Mouse (Mus musculus) limb, embryonic 13.5 days (tissue): ENCODE data around the gene Txnip. TPM values are rescaled to one million over a fixed set of nuclear protein-coding genes. Genes with fewer than 3 reads are reported as not detected.

Experiments used
- ATAC-seq: fragments of 200-750 bp; cut with Nextera tagmentation; 2 replicates; pipeline ENCODE4 v1.8.0; 2017; ENCODE audit warnings: low read depth, moderate number of reproducible peaks, moderate TSS enrichment; ENCODE audit not compliant: low FRiP score
- H3K27ac ChIP-seq: fragments of 300-500 bp; sonication (generic); 2 replicates; pipeline ENCODE4 v1.5.1; 2015; ENCODE audit warnings: inconsistent platforms, mild to moderate bottlenecking, moderate library complexity
- H3K27me3 ChIP-seq: fragments of 300-500 bp; sonication (generic); 2 replicates; pipeline ENCODE4 v1.6.1; 2015; ENCODE audit warnings: mild to moderate bottlenecking, inconsistent platforms
- H3K36me3 ChIP-seq: fragments of 300-500 bp; sonication (generic); 2 replicates; pipeline ENCODE4 v1.6.1; 2015; ENCODE audit warnings: inconsistent platforms, mild to moderate bottlenecking, moderate library complexity
- H3K4me1 ChIP-seq: fragments of 300-500 bp; sonication (generic); 2 replicates; pipeline ENCODE4 v1.6.1; 2015; ENCODE audit warnings: inconsistent platforms
- H3K4me2 ChIP-seq: fragments of 300-500 bp; sonication (generic); replicated peaks from 2 replicates; pipeline ENCODE4 v1.6.1; 2015; ENCODE audit warnings: inconsistent platforms, mild to moderate bottlenecking, moderate library complexity
- H3K4me3 ChIP-seq: fragments of 300-500 bp; sonication (generic); 2 replicates; pipeline ENCODE4 v1.5.1; 2015; ENCODE audit warnings: moderate library complexity, mild to moderate bottlenecking, inconsistent platforms
- H3K9ac ChIP-seq: fragments of 300-500 bp; sonication (generic); 2 replicates; pipeline ENCODE4 v1.6.1; 2015; ENCODE audit warnings: mild to moderate bottlenecking, inconsistent platforms
- H3K9me3 ChIP-seq: fragments of 300-500 bp; sonication (generic); 2 replicates; pipeline ENCODE4 v1.6.1; 2016; ENCODE audit warnings: inconsistent platforms
- WGBS: fragments of 180-500 bp; shearing (Covaris S2); methylation state at CpG from one replicate; pipeline ENCODE4 v1.1.7; 2015; 5-methylcytosine and 5-hydroxymethylcytosine counted together
- polyA plus RNA-seq: library from polyadenylated mRNA; unstranded; fragments of >200 nt; fragmentation: Nextera tagmentation; extraction: Ambion mirVana; gene quantifications from 2 replicates; pipeline ENCODE4 v1.2.1, GENCODE M21; 2015

The Txnip gene
- polyA plus RNA-seq, 1 experiment from 2014 or later = 103 TPM

DNA sequence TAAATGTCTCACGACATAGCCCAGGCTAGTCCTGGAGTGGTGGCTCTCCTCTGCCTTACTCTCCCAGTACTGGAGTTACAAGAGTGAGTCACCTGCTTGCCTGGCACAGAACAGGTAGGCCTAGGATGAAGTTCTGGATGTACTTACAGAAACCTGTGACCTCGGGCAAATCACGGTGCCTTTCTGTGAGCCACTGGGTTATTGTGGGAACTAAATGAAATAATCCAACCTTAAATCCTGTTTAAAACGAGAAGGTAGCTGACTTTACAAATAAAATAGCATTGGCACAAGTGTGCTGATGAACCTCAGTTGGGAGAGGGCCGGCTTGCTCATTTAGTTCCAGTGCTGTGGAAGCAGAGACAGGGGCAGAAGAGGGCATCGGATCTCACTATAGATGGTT, 3.5 kb upstream of the Txnip start:
- ATAC-seq = no peak
- Histone ChIP-seq H3K27me3 (no peaks in the 10 kb centered on the region), H3K36me3 (peaks cover under 1% of the 10 kb centered on the region; the same call in 1 of the 2 replicates), H3K4me2 (no peak overlapping the region), H3K9ac (no peak overlapping the region), H3K4me3 (no peak overlapping the region), H3K4me1 (peaks cover 33% of the 10 kb centered on the region), H3K9me3 (no peaks in the 10 kb centered on the region), H3K27ac (no peak overlapping the region)
- WGBS = 79% methylated on average over 6 of the region's 6 CpGs

DNA sequence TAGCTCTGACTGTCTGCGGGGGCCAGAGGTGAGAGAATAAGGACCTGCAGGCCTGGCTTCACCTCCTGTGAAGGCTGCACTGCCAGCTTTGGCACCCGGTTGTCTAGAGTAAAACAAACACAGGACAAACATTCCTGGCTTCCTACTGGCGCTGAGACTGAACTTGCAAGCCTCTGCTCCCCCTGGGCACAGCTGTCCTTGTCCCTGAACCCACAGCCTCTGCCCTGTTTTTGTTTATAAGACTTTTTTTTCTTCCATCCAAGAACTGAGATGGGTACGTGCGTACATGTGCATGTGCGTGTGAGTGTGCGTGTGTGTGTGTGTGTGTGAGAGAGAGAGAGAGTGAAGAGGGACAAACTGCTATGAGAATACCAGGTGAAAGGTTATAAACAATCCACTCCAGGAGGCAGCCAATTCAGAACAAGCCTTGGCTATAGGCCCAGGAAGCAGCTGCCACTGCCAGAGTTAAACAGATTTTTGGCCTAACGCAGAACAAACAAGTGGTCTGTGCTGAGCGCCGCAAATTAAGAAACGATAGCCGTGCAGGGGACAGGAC, 2.6 kb upstream of the Txnip start:
- Histone ChIP-seq H3K9me3 (no peaks in the 10 kb centered on the region), H3K27me3 (no peaks in the 10 kb centered on the region), H3K4me3 (no peak overlapping the region), H3K4me2 (0 out of 2 replicates have a peak overlapping the region, but pooled peaks have one; percentile 9), H3K36me3 (peaks cover 9% of the 10 kb centered on the region), H3K4me1 (peaks cover 41% of the 10 kb centered on the region), H3K27ac (peak overlapping the region; percentile 75), H3K9ac (peak overlapping the region; percentile 45; the same call in 1 of the 2 replicates)
- no peak for ATAC-seq
- 39% methylated on average over 12 of the region's 12 CpGs for whole genome bisulfite sequencing

GRCm38 (mm10) chr3:96555999-96556614, 1.6 kb upstream of the Txnip start:
- no peaks in the 10 kb centered on the region for H3K9me3 ChIP-seq
- H3K27me3 ChIP-seq = no peaks in the 10 kb centered on the region
- H3K9ac ChIP-seq = no peak overlapping the region
- ATAC-seq = no peak
- peaks cover 19% of the 10 kb centered on the region for H3K36me3 ChIP-seq
- peaks cover 51% of the 10 kb centered on the region for H3K4me1 ChIP-seq
- H3K4me2 ChIP-seq = peak overlapping the region; percentile 86
- peak overlapping the region; percentile 75; the same call in 1 of the 2 replicates for H3K27ac ChIP-seq
- H3K4me3 ChIP-seq = peak overlapping the region; percentile 62; the same call in 1 of the 2 replicates
- WGBS = 82% methylated on average over 15 of the region's 15 CpGs

DNA sequence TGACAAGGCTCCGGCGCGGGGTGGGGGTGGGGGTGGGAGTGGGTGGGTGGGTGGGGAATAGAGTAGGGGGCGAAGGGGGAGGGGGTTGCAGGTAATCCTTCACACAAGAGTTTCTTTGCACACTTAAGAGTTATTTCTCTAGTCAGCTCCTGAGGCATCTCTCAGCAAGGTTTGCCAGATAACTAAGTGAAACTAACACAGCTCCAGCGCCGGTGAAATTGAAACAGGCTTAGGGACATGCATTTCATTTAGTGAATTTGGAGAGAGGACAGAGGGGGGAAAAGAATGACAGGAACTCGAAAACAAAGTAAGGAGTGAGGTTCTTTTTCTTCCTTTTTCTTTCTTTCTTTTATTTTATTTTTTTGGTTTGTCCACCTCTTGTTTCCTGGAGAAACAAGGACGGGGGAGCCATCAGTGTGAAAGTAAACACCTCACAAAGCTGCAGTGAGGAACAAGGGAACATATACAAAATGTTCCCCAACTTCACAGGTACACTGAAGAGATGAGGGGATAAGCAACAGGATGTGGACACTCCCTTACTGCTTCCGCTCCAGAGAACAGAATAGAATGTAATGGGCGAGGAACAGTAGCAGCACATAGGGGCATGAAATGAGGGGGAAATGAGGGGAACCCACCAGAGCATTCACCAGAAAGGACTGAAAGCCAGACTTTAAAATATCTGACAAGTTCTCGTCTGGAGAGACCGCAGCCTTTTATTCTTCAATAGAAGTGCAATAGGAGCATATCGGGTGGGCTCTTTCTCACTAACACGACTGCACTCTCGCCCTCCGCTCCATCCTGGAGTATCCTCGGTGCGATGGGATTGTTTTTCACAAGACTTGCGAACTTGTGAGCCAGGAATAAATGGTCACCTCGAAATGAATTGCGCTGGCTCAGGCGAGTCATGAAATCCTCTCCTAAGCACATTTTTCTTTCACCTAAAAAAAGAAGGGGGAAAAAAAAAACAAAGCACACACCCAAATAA, 814 bp upstream of the Txnip start:
- Histone ChIP-seq H3K27me3 (no peaks in the 10 kb centered on the region), H3K9ac (peak overlapping the region; percentile 71), H3K9me3 (no peaks in the 10 kb centered on the region), H3K4me2 (peak overlapping the region; percentile 86), H3K4me1 (peaks cover 50% of the 10 kb centered on the region), H3K27ac (peak overlapping the region; percentile 91), H3K4me3 (peak overlapping the region; percentile 62), H3K36me3 (peaks cover 25% of the 10 kb centered on the region)
- no peak for ATAC-seq
- 10% methylated on average over 22 of the region's 22 CpGs for WGBS

DNA sequence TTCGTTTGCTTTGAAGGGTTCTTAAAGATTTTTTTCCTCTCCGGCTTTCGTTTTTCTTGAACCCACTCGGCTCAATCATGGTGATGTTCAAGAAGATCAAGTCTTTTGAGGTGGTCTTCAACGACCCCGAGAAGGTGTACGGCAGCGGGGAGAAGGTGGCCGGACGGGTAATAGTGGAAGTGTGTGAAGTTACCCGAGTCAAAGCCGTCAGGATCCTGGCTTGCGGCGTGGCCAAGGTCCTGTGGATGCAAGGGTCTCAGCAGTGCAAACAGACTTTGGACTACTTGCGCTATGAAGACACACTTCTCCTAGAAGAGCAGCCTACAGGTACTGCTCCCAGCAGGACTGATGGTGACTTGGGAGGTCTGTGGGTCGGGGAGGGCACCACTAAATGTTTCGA, 402 bp downstream of the Txnip start:
- under 1% methylated on average over 17 of the region's 17 CpGs for WGBS
- peak overlapping the region; percentile 84 for H3K27ac ChIP-seq
- H3K4me1 ChIP-seq = peaks cover 50% of the 10 kb centered on the region
- H3K36me3 ChIP-seq = peaks cover 26% of the 10 kb centered on the region
- H3K9ac ChIP-seq = peak overlapping the region; percentile 91
- H3K4me3 ChIP-seq = peak overlapping the region; percentile 62
- H3K27me3 ChIP-seq = no peaks in the 10 kb centered on the region
- no peak for ATAC-seq
- H3K4me2 ChIP-seq = peak overlapping the region; percentile 86
- H3K9me3 ChIP-seq = no peaks in the 10 kb centered on the region

DNA sequence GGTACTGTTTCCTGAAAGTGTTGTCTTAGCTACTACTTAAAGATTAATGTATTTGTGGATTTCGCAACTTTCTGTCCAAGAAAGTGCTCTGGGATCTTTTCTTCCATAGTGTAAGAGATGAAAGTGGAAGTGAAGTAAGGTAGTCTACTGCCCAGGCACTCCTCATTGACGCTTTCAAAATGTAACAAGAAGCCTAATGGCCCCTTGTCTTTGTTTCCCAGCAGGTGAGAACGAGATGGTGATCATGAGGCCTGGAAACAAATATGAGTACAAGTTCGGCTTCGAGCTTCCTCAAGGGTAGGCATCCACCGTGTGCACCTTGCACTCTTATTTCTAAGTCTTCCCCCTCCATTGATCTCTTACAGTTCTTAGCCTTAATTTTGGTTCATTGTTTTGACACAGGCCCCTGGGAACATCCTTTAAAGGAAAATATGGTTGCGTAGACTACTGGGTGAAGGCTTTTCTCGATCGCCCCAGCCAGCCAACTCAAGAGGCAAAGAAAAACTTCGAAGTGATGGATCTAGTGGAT, 975 bp downstream of the Txnip start:
- 42% methylated on average over 10 of the region's 10 CpGs for WGBS
- H3K4me2 ChIP-seq = peak overlapping the region; percentile 86
- peaks cover 51% of the 10 kb centered on the region for H3K4me1 ChIP-seq
- H3K9ac ChIP-seq = peak overlapping the region; percentile 91
- peak overlapping the region; percentile 62 for H3K4me3 ChIP-seq
- peak overlapping the region; percentile 84; the same call in 1 of the 2 replicates for H3K27ac ChIP-seq
- no peak for ATAC-seq
- no peaks in the 10 kb centered on the region for H3K27me3 ChIP-seq
- H3K9me3 ChIP-seq = no peaks in the 10 kb centered on the region
- peaks cover 26% of the 10 kb centered on the region for H3K36me3 ChIP-seq

GRCm38 (mm10) chr3:96559398-96559910, 1.7 kb downstream of the Txnip start:
- Histone ChIP-seq H3K4me3 (peak overlapping the region; percentile 62), H3K4me2 (peak overlapping the region; percentile 86), H3K27me3 (no peaks in the 10 kb centered on the region), H3K9ac (peak overlapping the region; percentile 91), H3K9me3 (no peaks in the 10 kb centered on the region), H3K4me1 (peaks cover 59% of the 10 kb centered on the region), H3K36me3 (peaks cover 26% of the 10 kb centered on the region), H3K27ac (no peak overlapping the region)
- ATAC-seq = no peak
- 88% methylated on average over 12 of the region's 12 CpGs for WGBS

GRCm38 (mm10) chr3:96559911-96560850, 2.4 kb downstream of the Txnip start:
- 88% methylated on average over 23 of the region's 23 CpGs for WGBS
- ATAC-seq = no peak
- H3K4me1 ChIP-seq = peaks cover 58% of the 10 kb centered on the region
- no peaks in the 10 kb centered on the region for H3K27me3 ChIP-seq
- H3K4me2 ChIP-seq = peak overlapping the region; percentile 86
- peak overlapping the region; percentile 91 for H3K9ac ChIP-seq
- no peak overlapping the region for H3K27ac ChIP-seq
- H3K4me3 ChIP-seq = peak overlapping the region; percentile 62
- H3K9me3 ChIP-seq = no peaks in the 10 kb centered on the region
- H3K36me3 ChIP-seq = peaks cover 26% of the 10 kb centered on the region

- H3K4me1 ChIP-seq = peaks cover 49% of the 10 kb centered on the region
- no peak for ATAC-seq
- no peaks in the 10 kb centered on the region for H3K27me3 ChIP-seq
- H3K27ac ChIP-seq = peak overlapping the region; percentile 22; the same call in 1 of the 2 replicates
- peak overlapping the region; percentile 86 for H3K4me2 ChIP-seq
- H3K36me3 ChIP-seq = peaks cover 26% of the 10 kb centered on the region
- 74% methylated on average over 9 of the region's 9 CpGs for WGBS
- no peak overlapping the region for H3K9ac ChIP-seq
- H3K4me3 ChIP-seq = peak overlapping the region; percentile 62
- no peaks in the 10 kb centered on the region for H3K9me3 ChIP-seq
Measured at GRCm38 (mm10) chr3:96560881-96561668, 3.3 kb downstream of the Txnip start.

- H3K9ac ChIP-seq = no peak overlapping the region
- no peaks in the 10 kb centered on the region for H3K9me3 ChIP-seq
- no peaks in the 10 kb centered on the region for H3K27me3 ChIP-seq
- peaks cover 40% of the 10 kb centered on the region for H3K4me1 ChIP-seq
- 0 out of 2 replicates have a peak overlapping the region, but pooled peaks have one; percentile 7 for H3K4me2 ChIP-seq
- H3K4me3 ChIP-seq = no peak overlapping the region
- H3K36me3 ChIP-seq = peaks cover 26% of the 10 kb centered on the region
- 59% methylated on average over 10 of the region's 10 CpGs for WGBS
- H3K27ac ChIP-seq = peak overlapping the region; percentile 44; the same call in 1 of the 2 replicates
- no peak for ATAC-seq
Measured at GRCm38 (mm10) chr3:96561946-96562681, 4.4 kb downstream of the Txnip start.
